Mouse (Mus musculus) ovary, postnatal 10 days (tissue): ENCODE measurements around the gene Hoxd11.

Source experiments
- DNase-seq: peaks from one replicate; pipeline ENCODE4 v3.0.0; 2022; ENCODE audit warnings: low spot score

Gene Hoxd11

GRCm38 (mm10) chr2:74681594-74682531 lies 2.5 kb downstream of the Hoxd11 start:
- DNase-seq = no peak

GRCm38 (mm10) chr2:74682796-74683195 lies 3.4 kb downstream of the Hoxd11 start:
- DNase-seq = no peak

GRCm38 (mm10) chr2:74683471-74683951 lies 4.2 kb downstream of the Hoxd11 start:
- no peak for DNase-seq

GRCm38 (mm10) chr2:74684106-74684505 lies 4.7 kb downstream of the Hoxd11 start:
- no peak for DNase-seq

- DNase-seq = no peak
Measured at GRCm38 (mm10) chr2:74685059-74685603, 5.8 kb downstream of the Hoxd11 start.

- DNase-seq = no peak
Measured at GRCm38 (mm10) chr2:74686301-74686987, 7.1 kb downstream of the Hoxd11 start.

GRCm38 (mm10) chr2:74686988-74687697 lies 7.8 kb downstream of the Hoxd11 start:
- no peak for DNase-seq

- DNase-seq = no peak
Measured at GRCm38 (mm10) chr2:74687698-74688555, 8.6 kb downstream of the Hoxd11 start.

GRCm38 (mm10) chr2:74688795-74689573 lies 9.6 kb downstream of the Hoxd11 start:
- DNase-seq = no peak

GRCm38 (mm10) chr2:74689574-74690337 lies 10.4 kb downstream of the Hoxd11 start:
- DNase-seq = no peak

- no peak for DNase-seq
Measured at GRCm38 (mm10) chr2:74690338-74690716, 11.0 kb downstream of the Hoxd11 start.

GRCm38 (mm10) chr2:74691022-74691951 lies 11.9 kb downstream of the Hoxd11 start, which contains the start of gene Hoxd10:
TSS of gene Hoxd10 (plus strand) at chr2:74691924.
- DNase-seq = no peak

- no peak for DNase-seq
Measured at GRCm38 (mm10) chr2:74691995-74692807, 12.8 kb downstream of the Hoxd11 start.

- no peak for DNase-seq
Measured at GRCm38 (mm10) chr2:74692808-74693431, 13.6 kb downstream of the Hoxd11 start.

GRCm38 (mm10) chr2:74693432-74693827 lies 14.1 kb downstream of the Hoxd11 start:
- DNase-seq = no peak

GRCm38 (mm10) chr2:74694066-74694465 lies 14.7 kb downstream of the Hoxd11 start:
- no peak for DNase-seq

GRCm38 (mm10) chr2:74695383-74695782 lies 16.0 kb downstream of the Hoxd11 start:
- DNase-seq = no peak
